8 mouse cellular contexts compared by ENCODE assay signal in genomic region chr15:31542013-31542958, GRCm38 (mm10). TPM values are rescaled to one million over a fixed set of nuclear protein-coding genes. Genes with fewer than 3 reads are reported as not detected.
DNase-seq lines count a peak whose midpoint lies in the region; ATAC-seq lines count a peak whose summit lies in the region.

No protein-coding gene starts in this region.

- peaks cover 45% of the 10 kb centered on the region for H3K4me1 ChIP-seq in embryonic facial prominence, embryonic 10.5 days

- H3K27me3 ChIP-seq in embryonic facial prominence, embryonic 10.5 days (replicated peaks; ENCODE audit: low read depth, poor library complexity, severe bottlenecking) = no peaks in the 10 kb centered on the region

- H3K27ac ChIP-seq in embryonic facial prominence, embryonic 10.5 days (replicated peaks) = peak overlapping the region; percentile 78

- peak; percentile 65 for ATAC-seq in frontal cortex, adult (ENCODE audit: low TSS enrichment)
- peak; percentile 43 for ATAC-seq in megakaryocyte progenitor cell, adult 5-6 weeks (replicated peaks; ENCODE audit: poor library complexity)

- H3K36me3 ChIP-seq in embryonic facial prominence, embryonic 10.5 days (replicated peaks) = no peaks in the 10 kb centered on the region

- no peaks in the 10 kb centered on the region for H3K9me3 ChIP-seq in embryonic facial prominence, embryonic 10.5 days

- intact Hi-C loops in gastrocnemius, postnatal 14 days (cut with DNase I; ENCODE audit: low total_unique reads) = no loop called here

- no peak overlapping the region for H3K4me3 ChIP-seq in embryonic facial prominence, embryonic 10.5 days

- WGBS in embryonic facial prominence, embryonic 10.5 days = 11% methylated on average over 10 of the region's 10 CpGs

- DNase-seq in frontal cortex, postnatal 10 days (ENCODE audit: low spot score in 2 of 2) = no peak
- DNase-seq in embryonic facial prominence, embryonic 10.5 days (ENCODE audit: low spot score) = peak; percentile 47
- peak; percentile 77 for DNase-seq in kidney, adult 9 months
- no peak for DNase-seq in gastrocnemius, postnatal 4 days (ENCODE audit: low spot score in 2 of 2)
- no peak for DNase-seq in frontal cortex, postnatal 25 days (ENCODE audit: low spot score in 2 of 2)
- no peak for DNase-seq in gastrocnemius, postnatal 14 days

RNA-seq across cellular contexts. Expression of gene March6, which starts 11.4 kb away (rescaled TPM):
- polyA plus RNA-seq in embryonic facial prominence, embryonic 10.5 days (2016; fragmentation: Nextera tagmentation; extraction: Ambion mirVana) = 38.9 and 39.8 TPM in 2 replicates
- 39.3 and 42.5 TPM in 2 replicates for total RNA-seq in megakaryocyte progenitor cell, adult 5-6 weeks (2015)
- 28.8 and 38.8 TPM in 2 replicates for total RNA-seq in megakaryocyte progenitor cell, adult 5-6 weeks (2017)
- total RNA-seq in gastrocnemius, postnatal 4 days (2021) = 10 to 100 TPM; 57.8 to 61.0 TPM
- 10 to 100 TPM; 71.2 to 77.3 TPM for total RNA-seq in gastrocnemius, postnatal 14 days (2021)

RNA-seq across cellular contexts. Expression of gene Cmbl, which starts 22.9 kb away (rescaled TPM):
- polyA plus RNA-seq in embryonic facial prominence, embryonic 10.5 days (2016; fragmentation: Nextera tagmentation; extraction: Ambion mirVana) = 2.3 and 2.5 TPM in 2 replicates
- not detected in 2 replicates for total RNA-seq in megakaryocyte progenitor cell, adult 5-6 weeks (2015)
- total RNA-seq in megakaryocyte progenitor cell, adult 5-6 weeks (2017) = not detected in 2 replicates
- 10 to 100 TPM; 52.5 to 63.7 TPM for total RNA-seq in gastrocnemius, postnatal 4 days (2021)
- 10 to 100 TPM; 28.8 to 48.9 TPM for total RNA-seq in gastrocnemius, postnatal 14 days (2021)

RNA-seq across cellular contexts. Expression of gene Cct5, which starts 59.3 kb away (rescaled TPM):
- 782 and 839 TPM in 2 replicates for polyA plus RNA-seq in embryonic facial prominence, embryonic 10.5 days (2016; fragmentation: Nextera tagmentation; extraction: Ambion mirVana)
- total RNA-seq in megakaryocyte progenitor cell, adult 5-6 weeks (2015) = 536 and 576 TPM in 2 replicates
- total RNA-seq in megakaryocyte progenitor cell, adult 5-6 weeks (2017) = 522 and 555 TPM in 2 replicates
- 100 to 1,000 TPM; 230 to 241 TPM for total RNA-seq in gastrocnemius, postnatal 4 days (2021)
- 100 to 1,000 TPM; 185 to 229 TPM for total RNA-seq in gastrocnemius, postnatal 14 days (2021)

RNA-seq across cellular contexts. Expression of gene Fam173b, which starts 59.4 kb away (rescaled TPM):
- polyA plus RNA-seq in embryonic facial prominence, embryonic 10.5 days (2016; fragmentation: Nextera tagmentation; extraction: Ambion mirVana) = 13.4 and 14.7 TPM in 2 replicates
- 8.4 and 10.7 TPM in 2 replicates for total RNA-seq in megakaryocyte progenitor cell, adult 5-6 weeks (2015)
- 7.7 and 11.7 TPM in 2 replicates for total RNA-seq in megakaryocyte progenitor cell, adult 5-6 weeks (2017)
- total RNA-seq in gastrocnemius, postnatal 4 days (2021) = 10 to 100 TPM; 12.7 to 13.7 TPM
- total RNA-seq in gastrocnemius, postnatal 14 days (2021) = 10 to 100 TPM; 11.1 to 12.2 TPM

Comparison
In these comparisons a context has a peak if more than half of its experiments do, and no peak if none do; other contexts are left out.
1. DNase-seq: peak in embryonic facial prominence, embryonic 10.5 days (single experiment) and kidney, adult 9 months (single experiment); none in frontal cortex, postnatal 10 days (0 of 2), gastrocnemius, postnatal 4 days (0 of 2), frontal cortex, postnatal 25 days (0 of 2) and gastrocnemius, postnatal 14 days (single experiment).
2. RNA of gene Cmbl, which starts 22.9 kb away (total RNA-seq): 52.5 to 63.7 TPM in gastrocnemius, postnatal 4 days and 28.8 to 48.9 TPM in gastrocnemius, postnatal 14 days; not detected in megakaryocyte progenitor cell, adult 5-6 weeks; every median in the first group is over 10 times any median in the second.